10 mouse cellular contexts compared by ENCODE assay signal in genomic region chr2:51141345-51141744, GRCm38 (mm10). TPM values are rescaled to one million over a fixed set of nuclear protein-coding genes. Genes with fewer than 3 reads are reported as not detected.
DNase-seq lines count a peak whose midpoint lies in the region; ATAC-seq and TF ChIP-seq lines count a peak whose summit lies in the region.
"Had no signal": no experiment of that assay in that cellular context is flagged by ENCODE, and none has a peak within 500 bp of the region (broad histone marks: within the 10 kb centered on the region; RNA-seq: fewer than 3 reads in every experiment).

No protein-coding gene starts in this region.

- no peaks in the 10 kb centered on the region for H3K27me3 ChIP-seq in liver, adult 2 months (ENCODE audit: control insufficient read depth, insufficient read depth, low read length)
- no peaks in the 10 kb centered on the region for H3K27me3 ChIP-seq in forebrain, postnatal 0 days (ENCODE audit: insufficient read depth, low read length)
- H3K27me3 ChIP-seq in liver, embryonic 12.5 days (replicated peaks): peaks cover 7% of the 10 kb centered on the region
- no peaks in the 10 kb centered on the region for H3K27me3 ChIP-seq in stomach, embryonic 14.5 days (ENCODE audit: control insufficient read depth, insufficient read depth, low read length)

- H3K27ac ChIP-seq in liver, adult 2 months (replicated peaks; ENCODE audit: insufficient read depth, low read depth, low read length): peak overlapping the region; percentile 77
- no peak overlapping the region for H3K27ac ChIP-seq in forebrain, postnatal 0 days (ENCODE audit: low read depth, low read length)
- H3K27ac ChIP-seq in liver, embryonic 12.5 days: peak overlapping the region; percentile 45; the same call in 1 of the 2 replicates
- H3K27ac ChIP-seq in stomach, embryonic 14.5 days (ENCODE audit: low read length): peak overlapping the region; percentile 66

- peak overlapping the region; percentile 26; the same call in 1 of the 2 replicates for H3K9ac ChIP-seq in liver, adult 2 months (ENCODE audit: low read depth, low read length)
- H3K9ac ChIP-seq in forebrain, postnatal 0 days: no peak overlapping the region
- H3K9ac ChIP-seq in liver, embryonic 12.5 days: no peak overlapping the region
- H3K9ac ChIP-seq in stomach, embryonic 14.5 days (replicated peaks; ENCODE audit: low read depth, low read length): no peak overlapping the region

- H3K36me3 ChIP-seq in liver, adult 2 months (ENCODE audit: control insufficient read depth, insufficient read depth, low read length): peaks cover 10% of the 10 kb centered on the region
- peaks cover 10% of the 10 kb centered on the region; the same call in 1 of the 2 replicates for H3K36me3 ChIP-seq in forebrain, postnatal 0 days (ENCODE audit: insufficient read depth)
- H3K36me3 ChIP-seq in liver, embryonic 12.5 days: 0 out of 2 replicates have a peak, but pooled peaks cover under 1% of the 10 kb centered on the region
- H3K36me3 ChIP-seq in stomach, embryonic 14.5 days (ENCODE audit: control insufficient read depth, insufficient read depth, low read length): peaks cover 16% of the 10 kb centered on the region

- H3K79me2 ChIP-seq in liver, adult 2 months (ENCODE audit: control insufficient read depth, insufficient read depth, low read length): peaks cover 19% of the 10 kb centered on the region; the same call in 1 of the 2 replicates

- TF ChIP-seq POLR2A in liver, adult 2 months (IDR thresholded peaks at IDR 0.05; ENCODE audit: extremely low read depth, insufficient read depth, low read length): no peak

- WGBS in liver, adult 2 months: 23% methylated on average over 3 of the region's 3 CpGs
- 53% methylated on average over 3 of the region's 3 CpGs for WGBS in forebrain, postnatal 0 days
- 51% methylated on average over 3 of the region's 3 CpGs for WGBS in liver, embryonic 12.5 days (ENCODE audit: insufficient replicate concordance)
- 30% methylated on average over 3 of the region's 3 CpGs for WGBS in stomach, embryonic 14.5 days

- TF ChIP-seq CTCF in liver, adult 2 months (IDR thresholded peaks at IDR 0.05; ENCODE audit: low read depth, low read length): no peak
- no peak for TF ChIP-seq CTCF in forebrain, postnatal 0 days (IDR thresholded peaks at IDR 0.05; ENCODE audit: low read depth)

- no peak for ATAC-seq in forebrain, postnatal 0 days
- ATAC-seq in liver, embryonic 12.5 days: no peak
- ATAC-seq in stomach, embryonic 14.5 days (ENCODE audit: insufficient number of reproducible peaks, insufficient read depth, low FRiP score, low read depth): 0 out of 2 replicates have a peak, but pooled peaks have one; percentile 47
- no peak for ATAC-seq in erythroid progenitor cell, adult 5-6 weeks (replicated peaks; ENCODE audit: low FRiP score, poor library complexity, severe bottlenecking)

- H3K9me3 ChIP-seq in forebrain, postnatal 0 days (ENCODE audit: low read length): no peaks in the 10 kb centered on the region
- H3K9me3 ChIP-seq in liver, embryonic 12.5 days (replicated peaks): no peaks in the 10 kb centered on the region
- H3K9me3 ChIP-seq in stomach, embryonic 14.5 days (ENCODE audit: control insufficient read depth, low read depth, low read length): no peaks in the 10 kb centered on the region
- H3K9me3 ChIP-seq: megakaryocyte, embryonic 14.5 days had no signal

- H3K4me3 ChIP-seq in liver, adult 2 months (ENCODE audit: insufficient read depth, low read depth, low read length): no peak overlapping the region
- no peak overlapping the region for H3K4me3 ChIP-seq in forebrain, postnatal 0 days (ENCODE audit: low read depth, low read length)
- 0 out of 2 replicates have a peak overlapping the region, but pooled peaks have one; percentile 13 for H3K4me3 ChIP-seq in liver, embryonic 12.5 days
- peak overlapping the region; percentile 7; the same call in 1 of the 2 replicates for H3K4me3 ChIP-seq in stomach, embryonic 14.5 days (ENCODE audit: low read depth, low read length)
- H3K4me3 ChIP-seq: megakaryocyte, embryonic 14.5 days had no signal

- DNase-seq in liver, adult 2 months (ENCODE audit: extremely low read depth, low read depth, low spot score): peak; percentile 58
- DNase-seq in liver: no peak
- no peak for DNase-seq in forebrain, postnatal 0 days
- no peak for DNase-seq in adrenal gland, postnatal 36 days
- no peak for DNase-seq in kidney, adult 9 months
- DNase-seq: kidney, postnatal 36 days had no signal

- H3K4me2 ChIP-seq in forebrain, postnatal 0 days (ENCODE audit: low read depth): peak overlapping the region; percentile 35
- peak overlapping the region; percentile 40 for H3K4me2 ChIP-seq in liver, embryonic 12.5 days
- H3K4me2 ChIP-seq in stomach, embryonic 14.5 days (replicated peaks; ENCODE audit: low read depth, low read length): peak overlapping the region; percentile 46

- peaks cover 53% of the 10 kb centered on the region for H3K4me1 ChIP-seq in liver, adult 2 months (ENCODE audit: control insufficient read depth, insufficient read depth, low read length)
- peaks cover 25% of the 10 kb centered on the region; the same call in 1 of the 2 replicates for H3K4me1 ChIP-seq in forebrain, postnatal 0 days (ENCODE audit: insufficient read depth)
- peaks cover 21% of the 10 kb centered on the region; the same call in 1 of the 2 replicates for H3K4me1 ChIP-seq in liver, embryonic 12.5 days
- peaks cover 59% of the 10 kb centered on the region for H3K4me1 ChIP-seq in stomach, embryonic 14.5 days (ENCODE audit: control insufficient read depth, insufficient read depth, low read length)

RNA-seq across cellular contexts. Expression of gene Rnd3, which starts 7.6 kb away (rescaled TPM):
- total RNA-seq in liver, adult 2 months (2014; rRNA removed): 16.2 and 16.7 TPM in 2 replicates
- polyA plus RNA-seq in liver, adult 2 months (2012; rRNA removed): 1.9 and 2.4 TPM in 2 replicates
- total RNA-seq in forebrain, postnatal 0 days (2014; rRNA removed): 78.8 and 103 TPM in 2 replicates
- 62.3 and 72.7 TPM in 2 replicates for polyA plus RNA-seq in forebrain, postnatal 0 days (2015; fragmentation: Nextera tagmentation; extraction: Ambion mirVana)
- polyA plus RNA-seq in liver, embryonic 12.5 days (2016; fragmentation: Nextera tagmentation; extraction: Ambion mirVana): 17.8 and 18.1 TPM in 2 replicates
- 97.3 and 107 TPM in 2 replicates for polyA plus RNA-seq in stomach, embryonic 14.5 days (2014; fragmentation: Nextera tagmentation; extraction: Ambion mirVana)
- 10 to 100 TPM; 33.3 to 48.6 TPM for total RNA-seq in adrenal gland, postnatal 36 days (2021)
- total RNA-seq in erythroid progenitor cell, adult 5-6 weeks (2015; ENCODE audit: low replicate concordance): 1.4 and 2.1 TPM in 2 replicates
- 0.64 and 2.9 TPM in 2 replicates for total RNA-seq in erythroid progenitor cell, adult 5-6 weeks (2017; ENCODE audit: low replicate concordance)

Comparison
In these comparisons a context has a peak if more than half of its experiments do, and no peak if none do; other contexts are left out.
1. H3K4me3 ChIP-seq: peak in liver, embryonic 12.5 days (single experiment) and stomach, embryonic 14.5 days (single experiment); none in liver, adult 2 months (single experiment) and forebrain, postnatal 0 days (single experiment).
2. Peak in every context shown above with its lines, with median percentiles within 50 percentile points of each other: H3K4me2 ChIP-seq.